Mouse (Mus musculus): Measurements from ENCODE around the gene Chst3. TPM values are rescaled to one million over a fixed set of nuclear protein-coding genes. Genes with fewer than 3 reads are reported as not detected.
"Not testable (repeated sequence)": the region's sequence is repeated elsewhere in the genome, so short reads cannot be mapped to it uniquely, and the experiment has no call there.

Gene Chst3
- polyA plus RNA-seq, 1 experiment from 2014 or later, result 0.31 TPM

- no peak for ATAC-seq
- Histone ChIP-seq H3K36me3 (no peaks in the 10 kb centered on the region), H3K27ac (no peak overlapping the region), H3K4me3 (no peak overlapping the region), H3K9me3 (replicated peaks) (no peaks in the 10 kb centered on the region), H3K9ac (no peak overlapping the region), H3K4me1 (0 out of 2 replicates have a peak, but pooled peaks cover 5% of the 10 kb centered on the region), H3K27me3 (replicated peaks) (peaks cover 77% of the 10 kb centered on the region), H3K4me2 (no peak overlapping the region)
- WGBS (ENCODE audit: insufficient replicate concordance), result 62% methylated on average over 6 of the region's 6 CpGs
Measured at GRCm38 (mm10) chr10:60189534-60190186, 29.4 kb downstream of the Chst3 start.

- WGBS (ENCODE audit: insufficient replicate concordance), result 40% methylated on average over 44 of the region's 44 CpGs
- no peak for ATAC-seq
- no peaks in the 10 kb centered on the region for H3K4me1 ChIP-seq
- no peak overlapping the region for H3K9ac ChIP-seq
- H3K9me3 ChIP-seq (replicated peaks), result no peaks in the 10 kb centered on the region
- H3K4me3 ChIP-seq, result no peak overlapping the region
- peaks cover 48% of the 10 kb centered on the region for H3K27me3 ChIP-seq (replicated peaks)
- no peak overlapping the region for H3K27ac ChIP-seq
- no peaks in the 10 kb centered on the region for H3K36me3 ChIP-seq
- no peak overlapping the region for H3K4me2 ChIP-seq
Measured at GRCm38 (mm10) chr10:60186191-60186945, 32.7 kb downstream of the Chst3 start.

- Histone ChIP-seq H3K9me3 (replicated peaks) (no peaks in the 10 kb centered on the region), H3K27ac (no peak overlapping the region), H3K9ac (no peak overlapping the region), H3K27me3 (replicated peaks) (peaks cover 36% of the 10 kb centered on the region), H3K4me3 (no peak overlapping the region), H3K4me2 (no peak overlapping the region), H3K36me3 (no peaks in the 10 kb centered on the region), H3K4me1 (no peaks in the 10 kb centered on the region)
- no peak for ATAC-seq
- WGBS (ENCODE audit: insufficient replicate concordance), result 63% methylated on average over 10 of the region's 10 CpGs
Measured at GRCm38 (mm10) chr10:60185023-60185709, 33.9 kb downstream of the Chst3 start.

- not testable (repeated sequence) for H3K4me3 ChIP-seq; H3K27ac ChIP-seq; H3K4me1 ChIP-seq; H3K9me3 ChIP-seq (replicated peaks); H3K36me3 ChIP-seq; H3K27me3 ChIP-seq (replicated peaks); H3K9ac ChIP-seq; ATAC-seq; H3K4me2 ChIP-seq
- WGBS (ENCODE audit: insufficient replicate concordance), result 73% methylated on average over 9 of the region's 9 CpGs
Measured at GRCm38 (mm10) chr10:60175306-60175705, 43.8 kb downstream of the Chst3 start.

GRCm38 (mm10) chr10:60174506-60174905 is 44.6 kb downstream of the Chst3 start:
- Histone ChIP-seq H3K9ac (no peak overlapping the region), H3K27ac (no peak overlapping the region), H3K4me2 (no peak overlapping the region), H3K9me3 (replicated peaks) (no peaks in the 10 kb centered on the region), H3K4me3 (no peak overlapping the region), H3K36me3 (no peaks in the 10 kb centered on the region), H3K4me1 (no peaks in the 10 kb centered on the region), H3K27me3 (replicated peaks) (no peaks in the 10 kb centered on the region)
- WGBS (ENCODE audit: insufficient replicate concordance), result 44% methylated on average over 3 of the region's 3 CpGs
- ATAC-seq, result no peak

- Histone ChIP-seq H3K9ac (no peak overlapping the region), H3K4me1 (no peaks in the 10 kb centered on the region), H3K9me3 (replicated peaks) (no peaks in the 10 kb centered on the region), H3K4me3 (no peak overlapping the region), H3K27ac (no peak overlapping the region), H3K27me3 (replicated peaks) (no peaks in the 10 kb centered on the region), H3K36me3 (no peaks in the 10 kb centered on the region), H3K4me2 (no peak overlapping the region)
- 71% methylated on average over 10 of the region's 10 CpGs for WGBS (ENCODE audit: insufficient replicate concordance)
- ATAC-seq, result no peak
Measured at GRCm38 (mm10) chr10:60173035-60173434, 46.0 kb downstream of the Chst3 start.

- WGBS (ENCODE audit: insufficient replicate concordance), result 69% methylated on average over 4 of the region's 4 CpGs
- no peak overlapping the region for H3K4me3 ChIP-seq
- no peaks in the 10 kb centered on the region for H3K4me1 ChIP-seq
- H3K4me2 ChIP-seq, result no peak overlapping the region
- H3K27me3 ChIP-seq (replicated peaks), result no peaks in the 10 kb centered on the region
- ATAC-seq, result no peak
- no peaks in the 10 kb centered on the region for H3K9me3 ChIP-seq (replicated peaks)
- no peaks in the 10 kb centered on the region for H3K36me3 ChIP-seq
- no peak overlapping the region for H3K27ac ChIP-seq
- no peak overlapping the region for H3K9ac ChIP-seq
Measured at GRCm38 (mm10) chr10:60172306-60172705, 46.8 kb downstream of the Chst3 start.

- H3K9me3 ChIP-seq (replicated peaks), result no peaks in the 10 kb centered on the region
- 79% methylated on average over 5 of the region's 5 CpGs for WGBS (ENCODE audit: insufficient replicate concordance)
Measured at GRCm38 (mm10) chr10:60171368-60171767, 47.7 kb downstream of the Chst3 start.

GRCm38 (mm10) chr10:60170326-60171089 is 48.6 kb downstream of the Chst3 start:
- Histone ChIP-seq H3K27me3 (replicated peaks) (0 out of 2 replicates have a peak, but pooled peaks cover 5% of the 10 kb centered on the region), H3K9ac (no peak overlapping the region), H3K4me2 (no peak overlapping the region), H3K36me3 (no peaks in the 10 kb centered on the region), H3K9me3 (replicated peaks) (no peaks in the 10 kb centered on the region), H3K4me1 (no peaks in the 10 kb centered on the region), H3K4me3 (no peak overlapping the region), H3K27ac (no peak overlapping the region)
- ATAC-seq, result no peak
- WGBS (ENCODE audit: insufficient replicate concordance), result 63% methylated on average over 10 of the region's 10 CpGs

More at GRCm38 (mm10) chr10:60171368-60171767, 47.7 kb downstream of the Chst3 start:
- Histone ChIP-seq H3K36me3 (no peaks in the 10 kb centered on the region), H3K27me3 (replicated peaks) (no peaks in the 10 kb centered on the region), H3K4me2 (no peak overlapping the region), H3K9ac (no peak overlapping the region), H3K4me1 (no peaks in the 10 kb centered on the region), H3K27ac (no peak overlapping the region), H3K4me3 (no peak overlapping the region)
- no peak for ATAC-seq

- Histone ChIP-seq H3K4me2 (no peak overlapping the region), H3K27ac (no peak overlapping the region), H3K9ac (no peak overlapping the region), H3K4me1 (no peaks in the 10 kb centered on the region), H3K36me3 (no peaks in the 10 kb centered on the region), H3K4me3 (no peak overlapping the region), H3K9me3 (replicated peaks) (no peaks in the 10 kb centered on the region), H3K27me3 (replicated peaks) (peaks cover 5% of the 10 kb centered on the region; the same call in 1 of the 2 replicates)
- 60% methylated on average over 3 of the region's 3 CpGs for WGBS (ENCODE audit: insufficient replicate concordance)
- no peak for ATAC-seq
Measured at GRCm38 (mm10) chr10:60168960-60169359, 50.1 kb downstream of the Chst3 start.

- H3K36me3 ChIP-seq, result no peaks in the 10 kb centered on the region
- H3K27me3 ChIP-seq (replicated peaks), result peaks cover 5% of the 10 kb centered on the region; the same call in 1 of the 2 replicates
- H3K4me1 ChIP-seq, result no peaks in the 10 kb centered on the region
- no peak overlapping the region for H3K27ac ChIP-seq
- H3K9me3 ChIP-seq (replicated peaks), result no peaks in the 10 kb centered on the region
- 26% methylated on average over 2 of the region's 2 CpGs for WGBS (ENCODE audit: insufficient replicate concordance)
- no peak for ATAC-seq
- H3K9ac ChIP-seq, result no peak overlapping the region
- H3K4me2 ChIP-seq, result no peak overlapping the region
- H3K4me3 ChIP-seq, result no peak overlapping the region
Measured at GRCm38 (mm10) chr10:60168306-60168705, 50.8 kb downstream of the Chst3 start.
